Mouse (Mus musculus): ENCODE results near the gene Tfip11. TPM values are rescaled to one million over a fixed set of nuclear protein-coding genes. Genes with fewer than 3 reads are reported as not detected.

Gene Tfip11
- polyA plus RNA-seq (2014; fragmentation: Nextera tagmentation; extraction: Ambion mirVana): 16.6 and 21.5 TPM in 2 replicates

DNA sequence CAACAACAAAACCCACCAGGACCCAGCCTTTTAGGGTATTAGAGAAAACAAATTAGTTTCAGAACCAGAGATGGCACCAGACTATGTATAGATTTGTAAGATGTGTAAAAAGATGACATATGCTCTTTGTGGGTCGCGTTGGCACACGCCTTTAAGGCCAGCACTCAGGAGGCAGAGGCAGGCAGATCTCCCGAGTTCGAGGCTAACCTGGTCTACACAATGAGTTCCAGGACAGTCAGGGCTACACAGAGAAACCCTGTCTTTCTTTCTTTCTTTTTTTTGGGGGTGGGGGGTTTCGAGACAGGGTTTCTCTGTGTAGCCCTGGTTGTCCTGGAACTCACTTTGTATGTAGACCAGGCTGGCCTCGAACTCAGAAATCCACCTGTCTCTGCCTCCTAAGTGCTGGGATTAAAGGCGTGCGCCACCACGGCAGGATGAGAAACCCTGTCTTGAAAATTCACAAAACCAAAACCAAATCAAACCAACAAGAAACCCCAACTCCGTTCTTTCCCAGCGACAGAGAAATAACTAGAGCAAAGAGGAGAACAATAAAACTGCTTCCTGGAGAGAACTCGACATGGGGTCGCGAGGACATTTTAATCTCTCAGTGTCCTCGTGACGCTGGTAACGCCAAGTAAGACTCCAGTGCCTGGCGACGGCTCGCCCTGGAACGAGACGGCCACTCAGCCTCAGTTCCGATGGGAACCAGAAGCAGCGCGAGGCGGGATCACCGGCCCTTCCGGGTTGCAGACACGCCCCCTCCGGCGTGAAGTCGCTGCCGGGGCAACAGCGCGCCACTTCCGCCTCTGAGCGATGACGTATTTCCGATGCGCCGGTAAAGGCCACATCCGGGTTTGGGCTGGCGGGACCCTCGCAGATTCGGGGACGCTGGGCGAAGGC, at the start of gene Tfip11:
Tfip11 (plus strand) TSS at position 813 of the 900 bp plus-strand sequence.
- H3K9ac ChIP-seq (replicated peaks; ENCODE audit: low read depth, low read length): peak within 1 kb of the TSS; percentile 49
- ATAC-seq (ENCODE audit: insufficient number of reproducible peaks, insufficient read depth, low FRiP score, low read depth): peak; percentile 77
- H3K27me3 ChIP-seq (ENCODE audit: control insufficient read depth, insufficient read depth, low read length): no peaks in the 10 kb centered on the region
- peaks cover 20% of the 10 kb centered on the region for H3K36me3 ChIP-seq (ENCODE audit: control insufficient read depth, insufficient read depth, low read length)
- peak within 1 kb of the TSS; percentile 72 for H3K4me3 ChIP-seq (ENCODE audit: low read depth, low read length)
- 8% methylated on average over 48 of the region's 48 CpGs for WGBS
- H3K9me3 ChIP-seq (ENCODE audit: control insufficient read depth, low read depth, low read length): no peaks in the 10 kb centered on the region
- peaks cover 17% of the 10 kb centered on the region; the same call in 1 of the 2 replicates for H3K4me1 ChIP-seq (ENCODE audit: control insufficient read depth, insufficient read depth, low read length)
- peak within 1 kb of the TSS; percentile 77; the same call in 1 of the 2 replicates for H3K27ac ChIP-seq (ENCODE audit: low read length)
- peak within 1 kb of the TSS; percentile 61 for H3K4me2 ChIP-seq (replicated peaks; ENCODE audit: low read depth, low read length)

GRCm38 (mm10) chr5:112276907-112277348, 49.2 kb upstream of the Tfip11 start:
- Histone ChIP-seq H3K9me3 (ENCODE audit: control insufficient read depth, low read depth, low read length) (no peaks in the 10 kb centered on the region), H3K9ac (replicated peaks; ENCODE audit: low read depth, low read length) (peak overlapping the region; percentile 73), H3K27me3 (ENCODE audit: control insufficient read depth, insufficient read depth, low read length) (no peaks in the 10 kb centered on the region), H3K4me3 (ENCODE audit: low read depth, low read length) (peak overlapping the region; percentile 76), H3K36me3 (ENCODE audit: control insufficient read depth, insufficient read depth, low read length) (no peaks in the 10 kb centered on the region), H3K4me1 (ENCODE audit: control insufficient read depth, insufficient read depth, low read length) (peaks cover 9% of the 10 kb centered on the region; the same call in 1 of the 2 replicates), H3K27ac (ENCODE audit: low read length) (peak overlapping the region; percentile 33; the same call in 1 of the 2 replicates), H3K4me2 (replicated peaks; ENCODE audit: low read depth, low read length) (peak overlapping the region; percentile 83)
- ATAC-seq (ENCODE audit: insufficient number of reproducible peaks, insufficient read depth, low FRiP score, low read depth): peak; percentile 7; the same call in 1 of the 2 replicates
- 1% methylated on average over 24 of the region's 24 CpGs for WGBS

GRCm38 (mm10) chr5:112277906-112278470, 48.2 kb upstream of the Tfip11 start:
- 0 out of 2 replicates have a peak overlapping the region, but pooled peaks have one; percentile 6 for H3K4me3 ChIP-seq (ENCODE audit: low read depth, low read length)
- H3K4me1 ChIP-seq (ENCODE audit: control insufficient read depth, insufficient read depth, low read length): peaks cover 9% of the 10 kb centered on the region; the same call in 1 of the 2 replicates
- H3K9ac ChIP-seq (replicated peaks; ENCODE audit: low read depth, low read length): no peak overlapping the region
- no peaks in the 10 kb centered on the region for H3K27me3 ChIP-seq (ENCODE audit: control insufficient read depth, insufficient read depth, low read length)
- no peaks in the 10 kb centered on the region for H3K36me3 ChIP-seq (ENCODE audit: control insufficient read depth, insufficient read depth, low read length)
- WGBS: 85% methylated on average over 11 of the region's 11 CpGs
- H3K9me3 ChIP-seq (ENCODE audit: control insufficient read depth, low read depth, low read length): no peaks in the 10 kb centered on the region
- ATAC-seq (ENCODE audit: insufficient number of reproducible peaks, insufficient read depth, low FRiP score, low read depth): no peak
- H3K4me2 ChIP-seq (replicated peaks; ENCODE audit: low read depth, low read length): peak overlapping the region; percentile 83
- H3K27ac ChIP-seq (ENCODE audit: low read length): no peak overlapping the region

GRCm38 (mm10) chr5:112279181-112280021, 46.8 kb upstream of the Tfip11 start:
- 0 out of 2 replicates have a peak overlapping the region, but pooled peaks have one; percentile 7 for H3K27ac ChIP-seq (ENCODE audit: low read length)
- WGBS: 77% methylated on average over 17 of the region's 17 CpGs

GRCm38 (mm10) chr5:112280151-112280550, 46.0 kb upstream of the Tfip11 start:
- Histone ChIP-seq H3K9ac (replicated peaks; ENCODE audit: low read depth, low read length) (no peak overlapping the region), H3K4me1 (ENCODE audit: control insufficient read depth, insufficient read depth, low read length) (peaks cover 9% of the 10 kb centered on the region; the same call in 1 of the 2 replicates), H3K4me2 (replicated peaks; ENCODE audit: low read depth, low read length) (no peak overlapping the region), H3K9me3 (ENCODE audit: control insufficient read depth, low read depth, low read length) (no peaks in the 10 kb centered on the region), H3K36me3 (ENCODE audit: control insufficient read depth, insufficient read depth, low read length) (no peaks in the 10 kb centered on the region), H3K27ac (ENCODE audit: low read length) (0 out of 2 replicates have a peak overlapping the region, but pooled peaks have one; percentile 7), H3K4me3 (ENCODE audit: low read depth, low read length) (no peak overlapping the region), H3K27me3 (ENCODE audit: control insufficient read depth, insufficient read depth, low read length) (no peaks in the 10 kb centered on the region)
- no peak for ATAC-seq (ENCODE audit: insufficient number of reproducible peaks, insufficient read depth, low FRiP score, low read depth)
- 85% methylated on average over 7 of the region's 7 CpGs for WGBS

More at GRCm38 (mm10) chr5:112279181-112280021, 46.8 kb upstream of the Tfip11 start:
- H3K4me1 ChIP-seq (ENCODE audit: control insufficient read depth, insufficient read depth, low read length): peaks cover 9% of the 10 kb centered on the region; the same call in 1 of the 2 replicates
- H3K4me2 ChIP-seq (replicated peaks; ENCODE audit: low read depth, low read length): no peak overlapping the region
- no peak for ATAC-seq (ENCODE audit: insufficient number of reproducible peaks, insufficient read depth, low FRiP score, low read depth)
- H3K9ac ChIP-seq (replicated peaks; ENCODE audit: low read depth, low read length): no peak overlapping the region
- no peaks in the 10 kb centered on the region for H3K36me3 ChIP-seq (ENCODE audit: control insufficient read depth, insufficient read depth, low read length)
- H3K9me3 ChIP-seq (ENCODE audit: control insufficient read depth, low read depth, low read length): no peaks in the 10 kb centered on the region
- no peak overlapping the region for H3K4me3 ChIP-seq (ENCODE audit: low read depth, low read length)
- no peaks in the 10 kb centered on the region for H3K27me3 ChIP-seq (ENCODE audit: control insufficient read depth, insufficient read depth, low read length)

GRCm38 (mm10) chr5:112280863-112281660, 45.1 kb upstream of the Tfip11 start:
- ATAC-seq (ENCODE audit: insufficient number of reproducible peaks, insufficient read depth, low FRiP score, low read depth): no peak
- no peak overlapping the region for H3K9ac ChIP-seq (replicated peaks; ENCODE audit: low read depth, low read length)
- H3K4me1 ChIP-seq (ENCODE audit: control insufficient read depth, insufficient read depth, low read length): peaks cover 7% of the 10 kb centered on the region; the same call in 1 of the 2 replicates
- H3K4me3 ChIP-seq (ENCODE audit: low read depth, low read length): no peak overlapping the region
- no peaks in the 10 kb centered on the region for H3K27me3 ChIP-seq (ENCODE audit: control insufficient read depth, insufficient read depth, low read length)
- H3K9me3 ChIP-seq (ENCODE audit: control insufficient read depth, low read depth, low read length): no peaks in the 10 kb centered on the region
- WGBS: 66% methylated on average over 15 of the region's 15 CpGs
- no peak overlapping the region for H3K27ac ChIP-seq (ENCODE audit: low read length)
- H3K36me3 ChIP-seq (ENCODE audit: control insufficient read depth, insufficient read depth, low read length): no peaks in the 10 kb centered on the region
- no peak overlapping the region for H3K4me2 ChIP-seq (replicated peaks; ENCODE audit: low read depth, low read length)

GRCm38 (mm10) chr5:112281676-112282075, 44.5 kb upstream of the Tfip11 start:
- no peaks in the 10 kb centered on the region for H3K9me3 ChIP-seq (ENCODE audit: control insufficient read depth, low read depth, low read length)
- no peak for ATAC-seq (ENCODE audit: insufficient number of reproducible peaks, insufficient read depth, low FRiP score, low read depth)
- H3K4me1 ChIP-seq (ENCODE audit: control insufficient read depth, insufficient read depth, low read length): peaks cover 11% of the 10 kb centered on the region
- no peak overlapping the region for H3K27ac ChIP-seq (ENCODE audit: low read length)
- no peak overlapping the region for H3K4me3 ChIP-seq (ENCODE audit: low read depth, low read length)
- WGBS: 90% methylated on average over 4 of the region's 4 CpGs
- H3K27me3 ChIP-seq (ENCODE audit: control insufficient read depth, insufficient read depth, low read length): no peaks in the 10 kb centered on the region
- no peak overlapping the region for H3K9ac ChIP-seq (replicated peaks; ENCODE audit: low read depth, low read length)
- H3K36me3 ChIP-seq (ENCODE audit: control insufficient read depth, insufficient read depth, low read length): no peaks in the 10 kb centered on the region
- H3K4me2 ChIP-seq (replicated peaks; ENCODE audit: low read depth, low read length): no peak overlapping the region

All from stomach, embryonic 14.5 days (tissue).